15 mouse cellular contexts compared by ENCODE assay signal in genomic region chr4:120725516-120726090, GRCm38 (mm10). TPM values are rescaled to one million over a fixed set of nuclear protein-coding genes. Genes with fewer than 3 reads are reported as not detected.
DNase-seq lines count a peak whose midpoint lies in the region; TF ChIP-seq lines count a peak whose summit lies in the region.
"Had no signal": no experiment of that assay in that cellular context is flagged by ENCODE, and none has a peak within 500 bp of the region (broad histone marks: within the 10 kb centered on the region; RNA-seq: fewer than 3 reads in every experiment).

No protein-coding gene starts in this region.

- TF ChIP-seq CTCF in gastrocnemius, adult 2 months (IDR thresholded peaks at IDR 0.05), result no peak
- no peak for TF ChIP-seq CTCF in liver, adult 2 months (IDR thresholded peaks at IDR 0.05; ENCODE audit: low read depth, low read length)

- intact Hi-C loops in gastrocnemius, adult 2 months (cut with DNase I), result no loop called here

- H3K4me3 ChIP-seq in gastrocnemius, adult 2 months, result peak overlapping the region; percentile 45
- H3K4me3 ChIP-seq in liver, adult 2 months (ENCODE audit: insufficient read depth, low read depth, low read length), result no peak overlapping the region
- H3K4me3 ChIP-seq: embryonic facial prominence, embryonic 13.5 days; limb, embryonic 12.5 days; megakaryocyte, embryonic 14.5 days had no signal

- H3K36me3 ChIP-seq in liver, adult 2 months (ENCODE audit: control insufficient read depth, insufficient read depth, low read length), result no peaks in the 10 kb centered on the region
- H3K36me3 ChIP-seq: embryonic facial prominence, embryonic 13.5 days; limb, embryonic 12.5 days had no signal

- H3K27me3 ChIP-seq in liver, adult 2 months (ENCODE audit: control insufficient read depth, insufficient read depth, low read length), result no peaks in the 10 kb centered on the region

- peak; percentile 71 for DNase-seq in gastrocnemius, adult 2 months
- no peak for DNase-seq in gastrocnemius, adult 18-20 months (ENCODE audit: low spot score)
- no peak for DNase-seq in liver, adult 2 months (ENCODE audit: extremely low read depth, low read depth, low spot score)
- DNase-seq in liver, result no peak
- DNase-seq in embryo, embryonic 10 days (ENCODE audit: low spot score), result peak; percentile 81
- peak; percentile 54 for DNase-seq in heart, postnatal 4 days
- DNase-seq in layer of hippocampus, postnatal 10 days (ENCODE audit: low spot score in 2 of 2), result no peak
- no peak for DNase-seq in frontal cortex, adult 2 months (ENCODE audit: extremely low spot score in 1 of 2, low spot score in 1 of 2)
- DNase-seq: cerebellum, adult 2 months; lung, embryonic 14.5 days; thymus, postnatal 14 days had no signal

- H3K27ac ChIP-seq in gastrocnemius, adult 2 months, result peak overlapping the region; percentile 70
- H3K27ac ChIP-seq in liver, adult 2 months (replicated peaks; ENCODE audit: insufficient read depth, low read depth, low read length), result 0 out of 2 replicates have a peak overlapping the region, but pooled peaks have one; percentile 14
- H3K27ac ChIP-seq: embryonic facial prominence, embryonic 13.5 days; kidney, postnatal 0 days; limb, embryonic 12.5 days had no signal

- 44% methylated on average over 5 of the region's 5 CpGs for WGBS in liver, adult 2 months

- H3K79me2 ChIP-seq in liver, adult 2 months (ENCODE audit: control insufficient read depth, insufficient read depth, low read length), result no peaks in the 10 kb centered on the region

- H3K9ac ChIP-seq in liver, adult 2 months (ENCODE audit: low read depth, low read length), result no peak overlapping the region
- H3K9ac ChIP-seq: embryonic facial prominence, embryonic 13.5 days; limb, embryonic 12.5 days; lung, embryonic 14.5 days had no signal

- TF ChIP-seq POLR2A in liver, adult 2 months (IDR thresholded peaks at IDR 0.05; ENCODE audit: extremely low read depth, insufficient read depth, low read length), result no peak

- no peaks in the 10 kb centered on the region for H3K4me1 ChIP-seq in liver, adult 2 months (ENCODE audit: control insufficient read depth, insufficient read depth, low read length)

RNA-seq across cellular contexts. Expression of gene Kcnq4, which starts 22.8 kb away (rescaled TPM):
- total RNA-seq in gastrocnemius, adult 2 months (2021), result 10 to 100 TPM; 13.4 to 14.5 TPM
- 10 to 100 TPM; 14.2 to 17.0 TPM for total RNA-seq in gastrocnemius, adult 18-20 months (2021)
- 0.28 and 0.34 TPM in 2 replicates for total RNA-seq in liver, adult 2 months (2014; rRNA removed)
- 0.57 and 0.58 TPM in 2 replicates for polyA plus RNA-seq in liver, adult 2 months (2012; rRNA removed)
- total RNA-seq in heart, postnatal 4 days (2021), result 1 to 10 TPM; 2.7 to 2.9 TPM
- 1 to 10 TPM; 8.8 TPM for total RNA-seq in layer of hippocampus, postnatal 10 days (2021)
- polyA plus RNA-seq in frontal cortex, adult 2 months (2012; rRNA removed), result 7.4 and 7.8 TPM in 2 replicates

RNA-seq across cellular contexts. Expression of gene Cited4, which starts 59.2 kb away (rescaled TPM):
- total RNA-seq in gastrocnemius, adult 2 months (2021), result 10 to 100 TPM in 1 of 2 experiments, 1 to 10 TPM in 1; 9.9 to 16.3 TPM
- 10 to 100 TPM; 11.9 to 18.0 TPM for total RNA-seq in gastrocnemius, adult 18-20 months (2021)
- total RNA-seq in liver, adult 2 months (2014; rRNA removed), result 0.09 and 0.27 TPM in 2 replicates
- polyA plus RNA-seq in liver, adult 2 months (2012; rRNA removed), result 0.93 and 1.2 TPM in 2 replicates
- total RNA-seq in heart, postnatal 4 days (2021), result 10 to 100 TPM; 78.9 to 84.3 TPM
- 1 to 10 TPM; 3.5 to 4.5 TPM for total RNA-seq in layer of hippocampus, postnatal 10 days (2021)
- 9.2 and 14.8 TPM in 2 replicates for polyA plus RNA-seq in frontal cortex, adult 2 months (2012; rRNA removed)

Comparison
In these comparisons a context has a peak if more than half of its experiments do, and no peak if none do; other contexts are left out.
1. DNase-seq: peak in gastrocnemius, adult 2 months (single experiment), embryo, embryonic 10 days (single experiment) and heart, postnatal 4 days (single experiment); none in gastrocnemius, adult 18-20 months (single experiment), liver, adult 2 months (single experiment), liver (single experiment), layer of hippocampus, postnatal 10 days (0 of 2) and frontal cortex, adult 2 months (0 of 2).
2. RNA of gene Cited4, which starts 59.2 kb away (total RNA-seq): 78.9 to 84.3 TPM in heart, postnatal 4 days; 11.9 to 18.0 TPM in gastrocnemius, adult 18-20 months, 9.9 to 16.3 TPM in gastrocnemius, adult 2 months, 3.5 to 4.5 TPM in layer of hippocampus, postnatal 10 days and 0.09 to 0.27 TPM in liver, adult 2 months; every median in the first group is over 4 times any median in the second.